Mouse (Mus musculus): ENCODE data around the gene Ubtd2. TPM values are rescaled to one million over a fixed set of nuclear protein-coding genes. Genes with fewer than 3 reads are reported as not detected.

Ubtd2 gene
- total RNA-seq, 2 experiments from 2014 or later, result 1.8 to 3.4 TPM

GRCm38 (mm10) chr11:32542687-32543411 is 87.7 kb downstream of the Ubtd2 start:
- ATAC-seq (ENCODE audit: poor library complexity, severe bottlenecking), result peak; percentile 92

- no peak for ATAC-seq (ENCODE audit: poor library complexity, severe bottlenecking)
These were observed 88.9 kb downstream of the Ubtd2 start for GRCm38 (mm10) chr11:32544041-32544440.

GRCm38 (mm10) chr11:32544497-32544896 is 89.3 kb downstream of the Ubtd2 start:
- no peak for ATAC-seq (ENCODE audit: poor library complexity, severe bottlenecking)

GRCm38 (mm10) chr11:32545605-32546004 is 90.4 kb downstream of the Ubtd2 start:
- no peak for ATAC-seq (ENCODE audit: poor library complexity, severe bottlenecking)

- ATAC-seq (ENCODE audit: poor library complexity, severe bottlenecking), result no peak
These were observed 91.3 kb downstream of the Ubtd2 start for GRCm38 (mm10) chr11:32546483-32546882.

- no peak for ATAC-seq (ENCODE audit: poor library complexity, severe bottlenecking)
These were observed 92.3 kb downstream of the Ubtd2 start for GRCm38 (mm10) chr11:32547391-32547947.

- ATAC-seq (ENCODE audit: poor library complexity, severe bottlenecking), result no peak
These were observed 93.1 kb downstream of the Ubtd2 start for GRCm38 (mm10) chr11:32548240-32548639.

GRCm38 (mm10) chr11:32549236-32549635 is 94.1 kb downstream of the Ubtd2 start:
- ATAC-seq (ENCODE audit: poor library complexity, severe bottlenecking), result no peak

- no peak for ATAC-seq (ENCODE audit: poor library complexity, severe bottlenecking)
These were observed 94.9 kb downstream of the Ubtd2 start for GRCm38 (mm10) chr11:32550102-32550501.

- ATAC-seq (ENCODE audit: poor library complexity, severe bottlenecking), result no peak
These were observed 95.9 kb downstream of the Ubtd2 start for GRCm38 (mm10) chr11:32551056-32551455.

- no peak for ATAC-seq (ENCODE audit: poor library complexity, severe bottlenecking)
These were observed 96.6 kb downstream of the Ubtd2 start for GRCm38 (mm10) chr11:32551579-32552297.

- ATAC-seq (ENCODE audit: poor library complexity, severe bottlenecking), result 0 out of 2 replicates have a peak, but pooled peaks have one; percentile 8
These were observed 97.4 kb downstream of the Ubtd2 start for GRCm38 (mm10) chr11:32552401-32553090.

GRCm38 (mm10) chr11:32553311-32554140 is 98.4 kb downstream of the Ubtd2 start:
- peak; percentile 68 for ATAC-seq (ENCODE audit: poor library complexity, severe bottlenecking)

GRCm38 (mm10) chr11:32554141-32555091 is 99.2 kb downstream of the Ubtd2 start:
- ATAC-seq (ENCODE audit: poor library complexity, severe bottlenecking), result peak; percentile 59

- ATAC-seq (ENCODE audit: poor library complexity, severe bottlenecking), result no peak
These were observed 100.0 kb downstream of the Ubtd2 start for GRCm38 (mm10) chr11:32555103-32555689.

GRCm38 (mm10) chr11:32556333-32556990 is 101.3 kb downstream of the Ubtd2 start:
- ATAC-seq (ENCODE audit: poor library complexity, severe bottlenecking), result no peak

- ATAC-seq (ENCODE audit: poor library complexity, severe bottlenecking), result no peak
These were observed 102.9 kb downstream of the Ubtd2 start for GRCm38 (mm10) chr11:32558026-32558425.

- ATAC-seq (ENCODE audit: poor library complexity, severe bottlenecking), result peak; percentile 17; the same call in 1 of the 2 replicates
These were observed 103.5 kb downstream of the Ubtd2 start for GRCm38 (mm10) chr11:32558677-32559076.

Data from megakaryocyte, adult 5-6 weeks (primary cell).